Mouse (Mus musculus) erythroblast, embryonic 14.5 days (primary cell): Measurements from ENCODE around the gene Mrps22. TPM values are rescaled to one million over a fixed set of nuclear protein-coding genes. Genes with fewer than 3 reads are reported as not detected.

Source experiments
- H3K27me3 ChIP-seq: 2 replicates; pipeline ENCODE4 v1.6.1; 2012; ENCODE audit warnings: inconsistent platforms; ENCODE audit not compliant: control insufficient read depth
- H3K36me3 ChIP-seq: 2 replicates; pipeline ENCODE4 v1.6.1; 2012; ENCODE audit warnings: mild to moderate bottlenecking, inconsistent platforms; ENCODE audit not compliant: control insufficient read depth
- H3K4me1 ChIP-seq: 2 replicates; pipeline ENCODE4 v1.6.1; 2012; ENCODE audit warnings: inconsistent platforms; ENCODE audit not compliant: control insufficient read depth
- H3K4me3 ChIP-seq: replicated peaks from 2 replicates; pipeline ENCODE3; 2012; ENCODE audit warnings: moderate library complexity, mild to moderate bottlenecking, inconsistent platforms
- H3K9me3 ChIP-seq: 2 replicates; pipeline ENCODE4 v1.6.1; 2012; ENCODE audit warnings: low read length, inconsistent platforms, mixed read lengths; ENCODE audit not compliant: control insufficient read depth
- GATA1 ChIP-seq: IDR thresholded peaks from 2 replicates; pipeline ENCODE4 v1.6.1; 2012; ENCODE audit warnings: low read length, inconsistent platforms, mixed read lengths
- TAL1 ChIP-seq: IDR thresholded peaks from 3 replicates; pipeline ENCODE4 v1.6.1; 2012; ENCODE audit warnings: low read length, inconsistent platforms, mixed read lengths
- polyA plus RNA-seq: library from polyadenylated mRNA; stranded (reverse); fragments of >175 nt; gene quantifications from 2 replicates; pipeline ENCODE4 v1.2.3, GENCODE M21; 2012

Gene Mrps22
- polyA plus RNA-seq, 1 experiment = 2.0 TPM

DNA sequence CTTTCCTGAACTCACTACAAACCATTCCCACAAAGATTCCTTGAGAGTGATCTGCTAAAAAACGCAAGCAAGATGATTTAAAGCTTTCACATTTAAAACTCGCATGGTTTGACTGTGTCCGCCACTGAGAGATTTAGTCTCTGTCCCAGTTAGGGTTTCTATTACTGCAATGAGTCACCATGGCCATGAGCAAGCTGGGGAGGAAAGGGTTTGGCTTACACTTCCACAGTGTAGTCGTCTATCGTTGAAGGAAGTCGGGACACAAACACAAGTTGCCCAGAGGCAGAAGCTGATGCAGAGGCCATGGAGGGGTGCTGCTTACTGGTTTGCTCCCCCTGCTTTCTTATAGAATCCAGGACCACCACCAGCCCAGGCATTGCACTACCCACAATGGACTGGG lies 1.4 kb downstream of the Mrps22 start:
- peaks cover 9% of the 10 kb centered on the region; the same call in 1 of the 2 replicates for H3K27me3 ChIP-seq
- H3K9me3 ChIP-seq = peaks cover 4% of the 10 kb centered on the region; the same call in 1 of the 2 replicates
- peaks cover 21% of the 10 kb centered on the region for H3K4me1 ChIP-seq
- TF ChIP-seq GATA1 = no peak
- TF ChIP-seq TAL1 = no peak
- H3K36me3 ChIP-seq = peaks cover 38% of the 10 kb centered on the region
- H3K4me3 ChIP-seq = peak overlapping the region; percentile 86

DNA sequence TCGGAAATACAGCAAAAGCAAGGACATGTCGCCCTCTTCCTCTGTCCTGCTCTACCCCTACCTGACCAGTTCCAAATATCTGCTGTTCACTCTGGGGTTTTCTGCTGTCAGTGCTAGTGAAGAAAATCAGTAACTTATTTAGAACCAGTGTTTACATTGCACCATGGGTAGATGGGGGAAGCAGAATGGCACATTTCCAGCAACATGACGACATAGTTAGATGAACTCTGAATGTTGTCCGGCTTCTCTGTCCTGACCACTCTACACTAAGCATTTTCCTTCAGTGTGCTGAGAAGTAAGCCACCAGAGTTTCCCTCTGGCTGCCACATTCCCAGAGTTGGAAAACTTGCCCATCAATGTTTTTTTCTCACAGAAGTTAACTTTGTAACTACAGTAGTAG lies 17.6 kb downstream of the Mrps22 start:
- Histone ChIP-seq H3K9me3 (no peaks in the 10 kb centered on the region), H3K27me3 (no peaks in the 10 kb centered on the region), H3K36me3 (peaks cover 97% of the 10 kb centered on the region), H3K4me1 (no peaks in the 10 kb centered on the region), H3K4me3 (no peak overlapping the region)
- TF ChIP-seq GATA1 (no peak), TAL1 (no peak)

DNA sequence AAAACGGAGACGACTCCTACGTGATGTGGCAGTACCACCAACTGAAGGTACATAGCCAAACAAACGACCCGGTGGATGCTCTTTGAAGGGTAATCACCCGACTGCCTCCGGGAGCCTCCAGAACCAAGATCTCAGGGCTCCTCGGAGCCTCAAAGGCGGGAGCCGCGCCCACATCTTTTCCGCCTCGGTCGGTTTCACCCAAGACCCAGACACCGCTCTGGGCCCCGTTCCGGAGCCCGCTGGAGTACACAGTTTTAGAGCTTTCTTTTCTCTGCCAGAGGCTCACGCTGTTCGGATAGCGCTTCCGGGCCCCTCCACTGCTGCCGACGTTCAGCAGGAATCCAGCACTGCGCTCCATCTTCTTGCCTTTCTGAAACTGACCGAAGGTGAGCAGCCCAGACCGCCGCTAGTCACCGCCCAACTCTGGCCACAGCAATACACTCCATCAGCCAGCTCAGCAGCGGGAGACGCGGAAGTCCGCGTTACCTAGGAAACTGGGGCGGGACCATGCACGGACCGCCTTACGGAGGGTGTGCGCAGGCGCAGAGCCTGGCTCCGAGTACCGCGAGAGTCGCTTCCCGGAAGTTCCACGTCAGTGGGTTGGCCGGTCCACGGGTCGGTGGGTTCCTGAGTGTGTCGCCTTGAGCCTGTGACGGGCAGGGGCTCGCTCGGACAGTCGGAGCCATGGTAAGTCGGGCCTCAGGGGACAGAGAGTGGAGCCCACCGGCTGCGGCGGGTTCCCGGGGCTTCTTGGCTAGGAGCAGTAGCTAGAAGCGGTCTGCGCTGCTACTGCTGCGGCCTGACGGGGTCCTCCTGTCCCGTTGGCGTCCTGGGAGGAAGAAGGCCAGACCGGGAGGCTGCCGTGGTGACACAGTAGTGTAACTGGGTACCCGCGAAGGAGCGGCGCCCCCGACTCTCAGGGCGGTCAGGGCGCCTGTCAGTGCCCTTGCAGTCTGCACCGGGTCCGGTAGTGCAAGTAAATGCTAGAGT lies 38.0 kb downstream of the Mrps22 start, which contains the start of gene Copb2:
Copb2 (plus strand) TSS at position 585 of the 990 bp plus-strand sequence.
- Histone ChIP-seq H3K4me1 (peaks cover 28% of the 10 kb centered on the region), H3K9me3 (no peaks in the 10 kb centered on the region), H3K27me3 (peaks cover 24% of the 10 kb centered on the region), H3K36me3 (peaks cover 17% of the 10 kb centered on the region), H3K4me3 (peak within 1 kb of the TSS; percentile 83)
- no peak for TF ChIP-seq TAL1
- TF ChIP-seq GATA1 = no peak

DNA sequence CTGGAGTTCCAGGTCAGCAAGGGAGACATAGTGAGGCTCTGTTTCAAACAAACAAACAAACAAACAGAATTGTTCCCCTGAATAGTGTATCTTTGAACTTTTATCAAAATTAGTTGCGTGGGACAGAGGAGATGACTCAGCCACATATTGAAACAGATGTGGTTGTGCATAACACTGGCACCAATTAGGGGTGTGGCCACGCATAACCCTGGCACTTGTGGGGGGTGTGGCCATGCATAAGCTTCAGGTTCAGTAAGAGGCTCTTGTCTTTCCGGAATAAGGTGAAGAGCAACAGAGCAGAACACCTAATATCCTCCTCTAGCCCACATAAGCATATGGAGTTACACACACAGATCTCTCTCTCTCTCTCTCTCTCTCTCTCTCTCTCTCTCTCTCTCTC lies 57.4 kb downstream of the Mrps22 start:
- Histone ChIP-seq H3K4me1 (no peaks in the 10 kb centered on the region), H3K27me3 (no peaks in the 10 kb centered on the region), H3K4me3 (no peak overlapping the region), H3K36me3 (no peaks in the 10 kb centered on the region), H3K9me3 (no peaks in the 10 kb centered on the region)
- TF ChIP-seq TAL1 (no peak), GATA1 (no peak)

Other genes starting within 250 kb of the Mrps22 start
- gene Rbp1, start 178.7 kb downstream of the Mrps22 start, polyA plus RNA-seq = 0.34 and 0.37 TPM in 2 replicates
- gene Rbp2, start 115.5 kb downstream of the Mrps22 start, polyA plus RNA-seq = not detected in 2 replicates
- 1.3 and 1.8 TPM in 2 replicates for gene Copb2, start 37.9 kb downstream of the Mrps22 start, polyA plus RNA-seq
- gene Prr23a1, start 240.8 kb upstream of the Mrps22 start, polyA plus RNA-seq = not detected in 2 replicates